Mouse (Mus musculus): ENCODE results near the gene Smc5. TPM values are rescaled to one million over a fixed set of nuclear protein-coding genes. Genes with fewer than 3 reads are reported as not detected.
A peak's percentile ranks its signal among the peaks of the same experiment; 100 is the strongest.

Smc5 gene
- total RNA-seq (2021): 10 to 100 TPM; 38.4 to 39.0 TPM

DNA sequence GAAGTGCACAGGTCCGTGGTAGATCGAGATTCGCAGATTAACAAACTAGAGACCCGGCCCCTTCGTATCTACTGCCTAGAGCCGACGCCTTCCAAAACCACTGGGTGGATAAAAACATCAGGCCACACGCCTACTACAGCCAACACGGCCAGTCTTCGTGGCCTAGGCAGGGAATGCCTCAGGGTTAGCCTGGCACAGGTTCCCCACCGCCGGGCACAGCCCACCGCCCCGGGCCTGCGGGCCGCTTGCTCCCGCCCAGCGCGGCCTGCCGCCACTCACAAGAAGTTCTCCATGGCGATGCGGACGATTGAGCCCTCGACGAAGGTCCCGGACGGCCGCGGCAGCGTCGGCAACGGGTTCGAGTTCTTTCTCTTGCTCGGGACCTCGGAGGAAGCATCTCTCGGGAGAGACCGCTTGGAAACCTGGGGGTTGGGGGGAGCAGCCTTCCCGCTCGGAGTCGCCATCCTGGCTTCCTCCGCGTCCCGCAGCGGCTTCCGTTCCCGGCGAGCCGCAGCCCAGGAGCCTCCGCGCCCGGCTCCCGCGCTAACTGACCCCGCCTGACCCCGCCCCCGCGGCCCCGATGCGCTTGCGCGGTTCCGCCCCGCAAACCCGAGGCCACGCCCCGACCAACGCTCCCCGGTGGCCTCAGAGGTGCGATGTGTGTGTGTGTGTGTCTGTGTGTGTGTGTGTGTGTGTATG, at the start of gene Smc5:
TSS of gene Smc5 (minus strand) at position 543 of the 699 bp plus-strand sequence.
- peak; percentile 96 for DNase-seq

GRCm38 (mm10) chr19:23323107-23323506, 49.4 kb upstream of the Smc5 start:
- no peak for DNase-seq

DNA sequence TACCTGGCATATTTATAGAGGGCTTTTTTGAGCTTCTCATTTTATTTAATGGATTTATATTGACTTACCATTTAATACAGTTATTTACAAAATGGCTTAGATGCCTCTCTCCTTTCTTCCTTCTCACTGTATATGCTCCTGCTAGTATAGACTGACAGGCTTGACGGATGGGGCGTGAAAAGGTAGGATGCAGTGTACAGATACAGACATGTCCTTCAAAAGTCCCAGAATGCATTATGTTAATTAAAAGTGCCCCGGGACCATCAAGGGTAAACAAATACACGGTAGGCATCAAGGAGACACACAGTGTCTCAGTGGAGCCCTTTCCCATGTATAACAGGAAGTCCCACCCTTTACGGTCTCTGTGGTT, 44.3 kb upstream of the Smc5 start:
- DNase-seq: no peak

DNA sequence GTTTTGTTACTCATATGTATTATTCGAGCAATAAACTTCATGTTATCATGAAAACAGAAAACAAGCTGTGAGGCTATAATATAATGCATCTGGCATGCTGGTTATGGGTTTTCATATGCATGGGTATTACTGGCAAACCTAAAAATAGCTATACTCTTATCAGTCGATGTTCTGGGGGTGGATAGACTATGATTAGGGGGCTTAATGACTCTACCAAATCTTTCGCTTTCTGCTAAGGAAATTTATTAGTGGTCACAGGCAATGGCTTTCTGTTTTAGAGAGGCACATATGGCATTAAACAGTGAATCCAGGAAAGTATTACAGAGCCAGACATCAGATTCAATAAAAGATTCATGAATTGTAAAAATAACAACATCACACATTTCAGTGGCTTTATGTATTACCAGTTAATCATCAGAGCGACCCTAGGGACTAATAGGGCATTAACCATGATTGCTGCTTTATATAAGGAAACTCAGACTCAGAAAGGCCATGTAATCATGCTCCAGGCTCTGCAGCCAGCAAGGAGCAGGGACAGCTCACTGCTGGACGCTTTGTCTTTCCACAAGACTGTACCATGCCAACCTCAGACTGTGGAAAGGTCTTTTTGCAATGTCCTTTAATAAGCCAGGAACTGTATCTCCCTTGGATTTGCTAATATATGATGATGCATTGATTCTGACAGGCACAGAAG, 43.7 kb upstream of the Smc5 start:
- no peak for DNase-seq

DNA sequence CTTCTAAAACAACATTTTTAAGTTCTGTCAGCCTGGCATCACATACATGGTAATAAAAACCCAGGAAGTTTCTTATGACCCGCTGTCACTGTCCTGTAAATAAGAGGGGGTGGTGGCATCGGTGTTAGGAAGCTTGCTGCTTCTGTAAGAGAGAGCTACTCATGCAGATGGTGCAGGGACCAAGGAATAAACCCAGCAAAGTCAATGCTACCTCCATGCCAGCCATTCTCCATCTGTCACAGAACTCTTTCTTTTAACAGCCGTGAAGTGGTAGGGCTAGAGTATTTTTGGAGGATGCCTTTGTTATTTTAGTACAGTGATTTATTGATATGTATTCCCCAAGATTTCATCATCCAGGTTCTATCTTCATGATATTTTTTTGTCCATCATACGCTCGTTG, 43.2 kb upstream of the Smc5 start:
- no peak for DNase-seq

GRCm38 (mm10) chr19:23309979-23310378, 36.3 kb upstream of the Smc5 start:
- DNase-seq: no peak

- no peak for DNase-seq
These were observed 33.0 kb upstream of the Smc5 start for GRCm38 (mm10) chr19:23306671-23307070.

DNA sequence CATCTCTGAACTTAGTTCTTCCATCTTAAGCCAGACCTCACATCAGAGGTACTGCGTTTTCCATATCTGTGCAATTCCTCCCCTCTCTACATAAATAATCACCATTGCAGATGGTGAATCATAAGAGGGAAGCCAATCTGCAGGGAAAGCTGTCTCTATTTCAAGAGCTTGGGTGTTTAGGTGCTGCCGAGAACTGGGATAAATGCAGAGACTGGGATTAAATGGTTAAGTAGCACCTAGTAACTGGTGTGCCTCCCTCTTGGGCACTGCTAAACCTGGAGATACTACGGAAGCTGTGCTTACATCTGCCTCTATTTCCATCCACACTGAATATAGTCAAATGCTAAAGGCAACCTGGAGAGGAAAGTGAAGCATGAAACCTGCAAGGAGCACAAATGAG, 26.3 kb upstream of the Smc5 start:
- no peak for DNase-seq

DNA sequence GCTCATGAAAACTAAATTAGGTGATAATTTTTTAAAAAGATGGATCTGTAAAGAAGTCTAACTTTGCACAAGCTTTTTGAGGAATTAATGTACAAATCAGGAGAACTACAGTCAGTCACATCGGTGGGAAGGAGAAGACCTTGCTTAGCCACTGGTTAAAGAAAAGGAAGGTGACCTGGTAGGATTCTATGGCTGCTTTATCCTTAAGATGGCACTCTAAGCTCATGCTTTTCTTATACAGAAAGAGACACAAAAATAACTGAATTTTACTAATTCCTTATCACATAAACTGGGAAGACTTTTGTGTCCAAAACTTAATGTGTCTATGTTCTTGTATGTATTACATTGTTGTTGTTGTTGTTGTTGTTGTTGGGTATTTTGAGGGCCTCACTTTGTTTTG, 25.2 kb upstream of the Smc5 start:
- no peak for DNase-seq

DNA sequence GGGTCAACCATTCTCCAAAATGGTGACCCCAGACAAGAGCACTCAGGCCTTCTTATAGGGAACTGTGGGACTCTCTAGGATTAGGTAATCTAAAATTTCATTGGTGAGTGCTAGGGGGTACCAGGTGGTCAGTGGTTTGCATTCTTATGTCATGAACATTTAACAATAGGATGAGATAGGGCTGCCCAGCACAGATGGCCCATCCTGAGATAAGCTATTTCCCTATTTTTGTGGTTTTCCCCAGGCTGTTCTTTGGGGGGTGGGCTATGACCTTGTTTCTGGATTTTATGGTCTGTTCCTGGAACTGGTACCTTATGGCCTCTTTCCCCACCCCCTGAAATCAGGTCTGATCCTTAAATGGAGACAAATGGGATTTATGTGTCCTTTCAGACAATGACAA, 23.5 kb upstream of the Smc5 start:
- DNase-seq: no peak

DNA sequence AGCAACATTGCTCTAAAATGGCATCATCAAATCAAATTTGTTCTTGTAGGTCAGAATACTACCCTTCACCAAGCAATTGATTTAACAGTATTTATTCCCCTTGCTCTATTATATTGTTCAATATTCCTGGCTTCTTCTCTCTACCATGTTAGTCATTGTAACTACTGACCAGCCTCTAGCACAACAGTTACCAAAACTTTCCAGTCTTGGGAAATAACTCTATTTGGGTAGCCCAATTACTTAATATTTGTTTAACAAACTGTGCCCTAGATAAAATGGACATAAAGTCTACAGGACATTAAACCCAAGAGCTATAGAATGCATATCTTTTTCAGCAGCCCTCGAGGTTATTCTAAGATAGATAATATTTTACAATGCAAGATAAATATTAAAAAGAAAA, 15.6 kb upstream of the Smc5 start:
- no peak for DNase-seq

DNA sequence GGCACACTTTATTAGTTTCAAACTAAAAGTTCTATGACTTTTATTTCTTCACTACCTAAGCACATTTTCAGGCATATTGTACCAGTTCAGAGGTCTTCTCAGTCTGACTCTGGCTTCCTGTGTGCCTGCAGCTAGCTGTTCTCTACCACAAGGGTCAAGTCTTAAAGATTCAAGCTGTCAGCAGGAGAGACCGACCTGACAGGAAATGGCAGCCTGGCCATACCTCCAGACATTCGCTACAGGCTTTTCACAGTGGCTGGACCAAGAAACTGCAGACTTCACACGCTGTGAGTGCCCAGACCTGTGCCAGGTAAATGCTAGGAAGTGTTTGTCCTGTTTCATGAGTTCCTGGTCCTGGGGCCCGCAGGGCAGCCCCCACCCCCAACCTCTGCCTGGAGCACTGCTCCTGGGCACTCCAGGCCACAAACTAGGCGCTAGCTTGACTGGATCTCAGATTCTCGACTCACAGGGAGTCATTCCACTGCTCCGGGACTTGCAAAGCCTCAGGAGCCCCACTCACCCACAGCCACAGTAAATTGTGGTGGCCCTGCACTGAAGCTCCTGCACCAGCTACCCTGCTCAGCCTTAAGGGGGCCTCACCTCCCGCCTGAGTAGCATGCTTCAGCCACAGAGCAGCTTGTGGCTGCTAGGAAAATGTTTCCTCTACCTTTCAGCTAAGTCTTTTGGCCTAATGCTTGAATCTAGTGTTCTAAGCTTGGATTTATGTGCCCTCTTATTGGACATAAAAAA, 8.4 kb upstream of the Smc5 start:
- DNase-seq: no peak

- DNase-seq: no peak
These were observed 492 bp upstream of the Smc5 start for GRCm38 (mm10) chr19:23274054-23274724.

DNA sequence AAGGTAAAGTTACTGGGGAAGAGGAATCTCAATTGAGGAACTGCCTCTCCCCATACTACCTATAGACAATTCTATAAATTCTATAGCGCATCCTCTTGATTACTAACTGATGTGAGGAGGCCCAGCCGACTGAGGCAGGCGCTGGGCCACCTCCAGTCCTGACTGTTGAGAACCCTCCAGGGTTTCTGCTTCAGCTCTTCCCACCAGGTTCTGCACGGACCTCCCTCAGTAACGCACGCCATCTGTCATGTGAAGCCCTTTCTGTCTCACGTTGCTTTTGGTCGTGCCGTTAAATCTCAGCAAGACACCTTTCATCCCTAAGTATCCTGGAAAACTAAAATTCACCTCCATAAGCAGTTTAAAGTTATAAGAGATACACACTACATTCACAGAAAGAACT, 16.9 kb downstream of the Smc5 start:
- no peak for DNase-seq

DNA sequence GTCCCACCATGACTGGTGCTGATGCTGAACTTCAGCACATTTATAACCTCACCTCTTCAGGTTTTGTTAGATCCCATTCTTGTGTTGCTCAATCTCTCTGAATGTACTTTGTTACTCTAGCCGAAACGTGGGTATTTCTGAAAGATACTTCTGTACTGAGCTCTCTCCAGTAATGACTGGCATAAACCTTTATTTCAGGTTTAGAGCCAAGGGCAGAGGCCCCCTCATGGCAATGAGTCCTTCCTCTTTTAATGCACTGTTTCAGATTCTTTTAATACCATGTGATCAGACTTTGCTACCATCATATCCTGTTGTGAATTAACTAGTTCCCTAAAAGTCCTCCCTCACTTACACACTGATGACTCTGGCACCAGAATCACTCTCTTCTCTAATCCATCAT, 27.2 kb downstream of the Smc5 start:
- no peak for DNase-seq

DNA sequence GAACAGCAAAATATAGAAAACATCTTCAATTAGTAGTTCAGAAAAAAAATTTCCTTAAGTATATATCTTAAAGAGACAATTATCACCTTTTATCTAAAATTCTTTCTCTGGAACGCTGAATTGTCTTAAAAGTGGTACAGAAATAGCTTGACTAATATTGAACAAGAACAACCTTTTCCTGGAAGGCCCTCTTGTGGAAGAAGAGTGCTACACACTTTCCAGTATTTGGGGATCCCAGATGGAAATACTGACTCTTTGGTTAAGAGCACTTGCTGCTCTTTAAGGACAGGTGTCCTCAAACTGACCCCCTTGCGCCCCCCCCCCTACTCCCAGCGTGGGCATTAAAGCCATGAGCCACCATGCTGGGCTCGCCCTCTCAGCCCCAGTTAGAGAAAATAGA, 48.6 kb downstream of the Smc5 start:
- DNase-seq: peak; percentile 29

DNA sequence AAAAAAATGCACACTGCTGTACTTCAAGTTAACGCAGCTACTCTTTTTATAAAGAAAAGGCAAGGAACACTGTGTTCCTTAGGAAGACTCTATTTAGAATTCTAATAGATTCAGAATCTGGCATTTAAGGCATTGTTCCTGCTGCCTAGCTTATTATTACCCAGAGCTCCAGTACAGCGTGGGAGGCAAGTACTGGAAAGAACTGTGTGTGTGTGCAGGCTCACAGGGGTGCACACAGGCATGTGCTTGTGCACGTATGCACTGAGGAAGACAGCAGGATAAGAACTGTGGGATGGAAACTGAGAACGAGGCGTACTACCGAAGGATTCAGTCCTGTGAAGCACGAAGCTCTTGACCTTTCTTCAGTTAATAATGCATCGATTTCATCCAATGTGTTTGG, 59.4 kb downstream of the Smc5 start:
- no peak for DNase-seq

DNA sequence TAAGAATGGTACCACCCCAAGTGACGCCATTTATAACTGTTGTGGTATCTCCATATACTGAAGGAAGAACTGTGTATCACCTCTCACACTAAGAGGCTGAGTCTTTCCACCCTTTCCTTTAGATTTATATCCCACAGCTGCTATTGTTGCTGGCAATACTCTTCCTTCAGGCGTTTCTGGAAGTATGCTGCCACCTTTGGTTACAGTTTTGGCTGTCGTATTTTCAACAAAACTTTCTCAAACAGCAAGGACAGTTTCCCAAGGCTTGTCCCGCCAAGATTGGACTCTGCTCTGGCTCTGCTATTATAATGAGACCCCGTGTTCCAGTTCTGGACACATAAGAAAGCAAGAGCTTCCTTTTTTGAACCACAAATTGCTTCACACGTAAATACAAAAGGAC, 62.4 kb downstream of the Smc5 start:
- no peak for DNase-seq

DNA sequence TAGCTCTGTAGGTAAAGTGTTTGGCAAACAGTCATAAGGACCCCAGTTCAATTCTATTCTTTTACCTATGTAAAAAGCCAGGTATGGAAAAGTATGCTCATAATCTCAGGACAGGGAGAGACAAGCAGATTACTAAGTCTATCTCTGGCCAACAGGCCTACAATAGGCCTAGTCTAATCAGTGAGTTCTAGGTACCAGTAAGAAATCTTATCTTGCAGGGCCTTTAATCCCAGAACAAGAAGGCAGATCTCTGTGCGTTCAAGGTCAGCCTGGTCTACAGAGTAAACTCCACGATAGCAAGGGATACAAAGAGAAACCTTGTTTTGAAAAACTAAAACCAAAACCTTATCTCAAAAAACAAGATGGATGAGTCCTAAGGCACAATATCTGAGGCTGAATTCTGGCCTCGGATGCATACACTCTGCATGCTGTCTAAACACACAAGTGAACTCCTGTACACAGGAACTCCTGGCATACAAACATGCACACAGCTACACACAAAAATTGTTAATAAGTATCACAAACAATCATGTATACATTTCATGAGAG, 70.1 kb downstream of the Smc5 start:
- DNase-seq: no peak

DNA sequence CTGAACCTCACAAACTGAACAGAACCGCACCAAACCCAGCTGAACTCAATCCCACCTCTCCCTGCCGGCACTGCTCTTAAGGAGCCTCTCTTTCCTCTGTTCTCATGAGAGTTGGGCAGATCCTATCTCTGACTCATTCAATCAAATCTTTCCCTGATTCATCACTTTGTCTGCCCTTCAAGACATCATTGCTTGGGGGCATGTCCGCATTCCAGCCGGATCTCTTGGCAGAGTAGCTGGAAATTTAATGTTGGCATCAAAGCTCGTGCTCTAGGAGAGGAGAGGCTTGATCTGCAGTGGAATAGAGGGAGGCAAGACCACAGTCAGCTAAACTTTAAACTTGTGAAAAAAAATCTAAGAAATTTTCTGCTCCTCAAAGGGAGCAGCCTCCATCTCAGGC, 71.6 kb downstream of the Smc5 start:
- no peak for DNase-seq

DNA sequence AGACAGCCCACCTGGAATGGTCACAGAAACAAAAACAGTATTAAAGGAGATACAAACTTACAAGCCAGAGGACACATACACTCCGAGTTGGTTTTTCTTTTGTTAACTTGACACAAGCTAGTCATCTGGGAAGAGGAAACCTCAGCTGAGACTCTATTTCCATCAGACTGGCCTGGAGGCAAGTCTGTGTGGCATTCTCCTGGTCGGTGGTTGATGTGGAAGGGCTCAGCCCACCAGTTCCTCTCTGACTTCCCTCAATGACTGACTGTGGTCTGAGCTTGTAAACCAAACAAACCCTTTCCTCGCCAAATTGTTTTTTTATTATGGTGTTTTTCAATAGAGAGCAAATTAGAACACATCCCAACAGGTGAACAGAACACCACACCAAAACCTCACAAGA, 80.6 kb downstream of the Smc5 start:
- no peak for DNase-seq

- DNase-seq: no peak
These were observed 82.2 kb downstream of the Smc5 start for GRCm38 (mm10) chr19:23191486-23191885.

DNA sequence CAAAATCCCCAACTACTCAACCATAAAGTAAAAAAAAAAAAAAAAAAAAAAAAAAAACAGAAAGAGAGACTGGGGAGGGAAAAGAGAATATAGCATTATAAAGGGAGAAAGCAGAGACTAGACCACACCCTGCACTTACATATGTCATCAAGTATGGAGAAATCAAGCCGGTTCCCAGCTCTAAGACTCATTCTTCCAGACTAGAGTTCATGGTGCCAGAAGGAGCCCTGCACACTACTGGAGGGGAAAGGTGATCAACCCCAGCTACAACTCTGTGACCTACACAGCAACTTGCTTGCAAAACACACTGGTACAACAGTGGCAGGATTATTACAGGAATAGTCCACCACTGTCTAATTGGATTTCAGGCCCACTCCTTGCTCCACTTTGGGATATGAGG, 84.0 kb downstream of the Smc5 start:
- DNase-seq: no peak

Data from heart, postnatal 4 days (tissue).